In the genomic region with DNA sequence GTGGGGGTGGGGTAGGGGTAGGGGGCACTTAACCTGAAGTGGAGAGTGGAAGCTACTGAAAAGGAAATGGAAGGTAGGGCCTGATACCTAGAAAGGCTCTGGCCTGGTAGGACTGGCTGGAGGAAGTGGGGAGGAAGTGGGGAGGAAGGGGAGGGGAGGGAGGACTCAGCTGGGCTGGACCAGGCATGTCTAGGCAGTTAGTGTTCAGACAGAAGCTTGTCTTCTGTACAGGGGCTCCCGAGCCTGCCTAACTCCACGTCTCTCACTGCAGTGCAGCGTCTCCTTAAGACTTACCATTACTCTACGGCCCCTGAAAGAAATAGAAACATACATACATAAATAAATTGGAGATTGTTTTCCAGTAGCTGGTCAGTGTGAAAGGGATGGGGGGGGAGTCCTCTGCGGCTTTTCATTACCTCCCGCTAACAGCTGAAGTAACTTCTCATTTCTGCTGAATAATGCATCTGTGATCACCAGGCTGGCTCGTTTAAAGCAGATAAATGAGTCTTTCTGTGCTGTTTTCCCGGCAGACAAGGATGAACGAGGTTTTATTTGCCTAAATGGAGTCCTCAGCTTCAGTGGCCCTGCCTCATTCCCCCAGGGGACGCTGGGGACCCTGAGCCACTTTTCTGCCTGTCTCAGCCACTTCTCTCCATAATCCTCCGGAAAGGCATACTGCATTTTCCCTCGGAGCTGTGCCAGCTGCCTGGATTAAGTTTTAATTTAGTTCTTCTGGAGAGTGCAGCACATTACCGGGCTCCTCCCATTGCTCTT, we compare ENCODE assay signal across 10 mouse cellular contexts. TPM values are rescaled to one million over a fixed set of nuclear protein-coding genes. Genes with fewer than 3 reads are reported as not detected.
A peak's percentile ranks its signal among the peaks of the same experiment; 100 is the strongest.
DNase-seq lines count a peak whose midpoint lies in the region; ATAC-seq lines count a peak whose summit lies in the region.
"Had no signal": no experiment of that assay in that cellular context is flagged by ENCODE, and none has a peak within 500 bp of the region (broad histone marks: within the 10 kb centered on the region; RNA-seq: fewer than 3 reads in every experiment).

No protein-coding gene starts in this region.

- no peaks in the 10 kb centered on the region for H3K36me3 ChIP-seq in heart, embryonic 13.5 days

- 42% methylated on average over 13 of the region's 13 CpGs for WGBS in heart, embryonic 13.5 days

- H3K9me3 ChIP-seq in heart, embryonic 13.5 days = no peaks in the 10 kb centered on the region

- H3K4me1 ChIP-seq in heart, embryonic 13.5 days = peaks cover 28% of the 10 kb centered on the region

- H3K4me2 ChIP-seq in heart, embryonic 13.5 days = peak overlapping the region; percentile 5; the same call in 1 of the 2 replicates

- 0 out of 2 replicates have a peak overlapping the region, but pooled peaks have one; percentile 24 for H3K9ac ChIP-seq in heart, embryonic 13.5 days

- DNase-seq in heart, adult 8-10 months (ENCODE audit: low spot score) = no peak
- DNase-seq in kidney, adult 11 months = peak; percentile 45
- DNase-seq in adrenal gland, adult 18-20 months (ENCODE audit: low spot score in 2 of 2) = no peak
- DNase-seq in adrenal gland, postnatal 25 days = no peak

- no peaks in the 10 kb centered on the region for H3K27me3 ChIP-seq in heart, embryonic 13.5 days (replicated peaks)
- H3K27me3 ChIP-seq: CH12.LX had no signal

- no peak for ATAC-seq in heart, embryonic 13.5 days (ENCODE audit: extremely low read depth, insufficient number of reproducible peaks, low FRiP score, low TSS enrichment)
- peak; percentile 65 for ATAC-seq in common myeloid progenitor, adult 5-6 weeks (replicated peaks; ENCODE audit: low read depth, poor library complexity, severe bottlenecking)
- ATAC-seq in megakaryocyte-erythroid progenitor cell, adult 5-6 weeks (replicated peaks; ENCODE audit: low FRiP score, low TSS enrichment, poor library complexity, severe bottlenecking) = peak; percentile 64
- no peak for ATAC-seq in activated CD4-positive, CD25-positive, alpha-beta regulatory T cell, adult 4 months

- H3K4me3 ChIP-seq in heart, embryonic 13.5 days = no peak overlapping the region
- H3K4me3 ChIP-seq: erythroblast, embryonic 14.5 days had no signal

- H3K27ac ChIP-seq in heart, embryonic 13.5 days (replicated peaks) = no peak overlapping the region; the same call in 1 of the 2 replicates

RNA-seq across cellular contexts. Expression of a gene that starts 6.1 kb away (rescaled TPM):
- 0.69 and 1.1 TPM in 2 replicates for polyA plus RNA-seq in heart, embryonic 13.5 days (2015; fragmentation: Nextera tagmentation; extraction: Ambion mirVana)
- total RNA-seq in heart, adult 8-10 months (2022) = 1 to 10 TPM in 1 of 4 experiments, under 1 TPM in 3; 0.72 to 1.3 (median 0.74) TPM
- 2.4 and 3.8 TPM in 2 replicates for total RNA-seq in common myeloid progenitor, adult 5-6 weeks (2017)
- 1.2 and 22.3 TPM in 2 replicates for total RNA-seq in megakaryocyte-erythroid progenitor cell, adult 5-6 weeks (2014; fragmentation: Nextera tagmentation)
- 1.2 and 3.9 TPM in 2 replicates for total RNA-seq in megakaryocyte-erythroid progenitor cell, adult 5-6 weeks (2017)
- total RNA-seq in adrenal gland, adult 18-20 months (2021) = not detected
- total RNA-seq in adrenal gland, postnatal 25 days (2021) = not detected in 2 replicates
- 1 to 10 TPM in 1 of 2 experiments, under 1 TPM in 1; 0.97 to 2.4 TPM for polyA plus RNA-seq in activated CD4-positive, CD25-positive, alpha-beta regulatory T cell, adult 4 months (2017; shearing (Covaris generic))

Comparison
In these comparisons a context has a peak if more than half of its experiments do, and no peak if none do; other contexts are left out.
1. ATAC-seq: peak in common myeloid progenitor, adult 5-6 weeks (single experiment) and megakaryocyte-erythroid progenitor cell, adult 5-6 weeks (single experiment); none in heart, embryonic 13.5 days (single experiment) and activated CD4-positive, CD25-positive, alpha-beta regulatory T cell, adult 4 months (single experiment).